Mouse (Mus musculus): ENCODE results near the gene Zfp275. TPM values are rescaled to one million over a fixed set of nuclear protein-coding genes. Genes with fewer than 3 reads are reported as not detected.
"Not testable (repeated sequence)": the region's sequence is repeated elsewhere in the genome, so short reads cannot be mapped to it uniquely, and the experiment has no call there.

Zfp275 gene
- polyA plus RNA-seq, 1 experiment from 2014 or later, result 8.4 TPM

- no peaks in the 10 kb centered on the region for H3K4me1 ChIP-seq (replicated peaks; ENCODE audit: control insufficient read depth, insufficient read depth, low read length)
- H3K4me2 ChIP-seq, result no peak overlapping the region
- no peak overlapping the region for H3K9ac ChIP-seq (ENCODE audit: low read depth, low read length)
- H3K4me3 ChIP-seq (ENCODE audit: low read depth, low read length), result no peak overlapping the region
- H3K27me3 ChIP-seq (replicated peaks; ENCODE audit: control insufficient read depth, insufficient read depth, low read length), result no peaks in the 10 kb centered on the region
- ATAC-seq (replicated peaks; ENCODE audit: low FRiP score), result no peak
- WGBS, result 86% methylated on average over 4 of the region's 4 CpGs
- no peak overlapping the region for H3K27ac ChIP-seq (ENCODE audit: low read depth, low read length)
- no peaks in the 10 kb centered on the region for H3K36me3 ChIP-seq (ENCODE audit: control insufficient read depth, insufficient read depth, low read length)
- no peaks in the 10 kb centered on the region for H3K9me3 ChIP-seq (ENCODE audit: control insufficient read depth, low read length)
- DNase-seq (ENCODE audit: low spot score), result no peak
Observed at GRCm38 (mm10) chrX:73391481-73391880, 49.1 kb downstream of the Zfp275 start.

GRCm38 (mm10) chrX:73396446-73396845 lies 54.0 kb downstream of the Zfp275 start:
- Histone ChIP-seq H3K27me3 (replicated peaks; ENCODE audit: control insufficient read depth, insufficient read depth, low read length) (no peaks in the 10 kb centered on the region), H3K4me3 (ENCODE audit: low read depth, low read length) (no peak overlapping the region), H3K36me3 (ENCODE audit: control insufficient read depth, insufficient read depth, low read length) (no peaks in the 10 kb centered on the region), H3K9ac (ENCODE audit: low read depth, low read length) (no peak overlapping the region), H3K9me3 (ENCODE audit: control insufficient read depth, low read length) (no peaks in the 10 kb centered on the region), H3K27ac (ENCODE audit: low read depth, low read length) (no peak overlapping the region), H3K4me2 (no peak overlapping the region), H3K4me1 (replicated peaks; ENCODE audit: control insufficient read depth, insufficient read depth, low read length) (no peaks in the 10 kb centered on the region)
- WGBS, result 78% methylated on average over 1 of the region's 1 CpGs
- ATAC-seq (replicated peaks; ENCODE audit: low FRiP score), result no peak
- DNase-seq (ENCODE audit: low spot score), result no peak

- not testable (repeated sequence) for DNase-seq (ENCODE audit: low spot score); H3K4me2 ChIP-seq; ATAC-seq (replicated peaks; ENCODE audit: low FRiP score); H3K36me3 ChIP-seq (ENCODE audit: control insufficient read depth, insufficient read depth, low read length); H3K4me3 ChIP-seq (ENCODE audit: low read depth, low read length); H3K27ac ChIP-seq (ENCODE audit: low read depth, low read length); H3K4me1 ChIP-seq (replicated peaks; ENCODE audit: control insufficient read depth, insufficient read depth, low read length); H3K9me3 ChIP-seq (ENCODE audit: control insufficient read depth, low read length); H3K9ac ChIP-seq (ENCODE audit: low read depth, low read length); H3K27me3 ChIP-seq (replicated peaks; ENCODE audit: control insufficient read depth, insufficient read depth, low read length)
- WGBS, result 61% methylated on average over 2 of the region's 2 CpGs
Observed at GRCm38 (mm10) chrX:73398636-73399035, 56.2 kb downstream of the Zfp275 start, which contains the start of gene Gm18336. Gene Gm18336, minus strand, starts transcription at chrX:73398736.

- H3K27me3 ChIP-seq (replicated peaks; ENCODE audit: control insufficient read depth, insufficient read depth, low read length), result no peaks in the 10 kb centered on the region
- no peaks in the 10 kb centered on the region for H3K9me3 ChIP-seq (ENCODE audit: control insufficient read depth, low read length)
- H3K36me3 ChIP-seq (ENCODE audit: control insufficient read depth, insufficient read depth, low read length), result no peaks in the 10 kb centered on the region
- no peak overlapping the region for H3K27ac ChIP-seq (ENCODE audit: low read depth, low read length)
- no peak overlapping the region for H3K4me2 ChIP-seq
- WGBS, result 78% methylated on average over 20 of the region's 20 CpGs
- no peaks in the 10 kb centered on the region for H3K4me1 ChIP-seq (replicated peaks; ENCODE audit: control insufficient read depth, insufficient read depth, low read length)
- no peak for DNase-seq (ENCODE audit: low spot score)
- ATAC-seq (replicated peaks; ENCODE audit: low FRiP score), result no peak
- no peak overlapping the region for H3K4me3 ChIP-seq (ENCODE audit: low read depth, low read length)
- H3K9ac ChIP-seq (ENCODE audit: low read depth, low read length), result no peak overlapping the region
Observed at GRCm38 (mm10) chrX:73400951-73401350, 58.5 kb downstream of the Zfp275 start.

GRCm38 (mm10) chrX:73401616-73402015 lies 59.2 kb downstream of the Zfp275 start:
- no peaks in the 10 kb centered on the region for H3K27me3 ChIP-seq (replicated peaks; ENCODE audit: control insufficient read depth, insufficient read depth, low read length)
- no peak overlapping the region for H3K9ac ChIP-seq (ENCODE audit: low read depth, low read length)
- H3K36me3 ChIP-seq (ENCODE audit: control insufficient read depth, insufficient read depth, low read length), result no peaks in the 10 kb centered on the region
- H3K4me3 ChIP-seq (ENCODE audit: low read depth, low read length), result no peak overlapping the region
- H3K4me2 ChIP-seq, result no peak overlapping the region
- ATAC-seq (replicated peaks; ENCODE audit: low FRiP score) (no peak), DNase-seq (ENCODE audit: low spot score) (no peak)
- 91% methylated on average over 12 of the region's 12 CpGs for WGBS
- H3K27ac ChIP-seq (ENCODE audit: low read depth, low read length), result no peak overlapping the region
- no peaks in the 10 kb centered on the region for H3K9me3 ChIP-seq (ENCODE audit: control insufficient read depth, low read length)
- no peaks in the 10 kb centered on the region for H3K4me1 ChIP-seq (replicated peaks; ENCODE audit: control insufficient read depth, insufficient read depth, low read length)

Other genes starting within 250 kb of the Zfp275 start
- gene Xlr3a, start 245.5 kb upstream of the Zfp275 start, polyA plus RNA-seq (2014; fragmentation: Nextera tagmentation; extraction: Ambion mirVana), result 4.3 and 4.5 TPM in 2 replicates
- 0.13 TPM in 1 of 2 replicates, not detected in the other for gene Gm14685, start 225.6 kb upstream of the Zfp275 start, polyA plus RNA-seq (2014; fragmentation: Nextera tagmentation; extraction: Ambion mirVana)
- gene Xlr5b, start 193.8 kb upstream of the Zfp275 start, polyA plus RNA-seq (2014; fragmentation: Nextera tagmentation; extraction: Ambion mirVana), result not detected in 2 replicates
- not detected in 2 replicates for gene DXBay18, start 193.2 kb upstream of the Zfp275 start, polyA plus RNA-seq (2014; fragmentation: Nextera tagmentation; extraction: Ambion mirVana)
- not detected in 2 replicates for gene Spin2d, start 165.6 kb upstream of the Zfp275 start, polyA plus RNA-seq (2014; fragmentation: Nextera tagmentation; extraction: Ambion mirVana)
- gene Xlr3b, start 150.4 kb upstream of the Zfp275 start, polyA plus RNA-seq (2014; fragmentation: Nextera tagmentation; extraction: Ambion mirVana), result 5.2 and 8.1 TPM in 2 replicates
- 3.3 and 3.8 TPM in 2 replicates for gene Xlr4b, start 128.3 kb upstream of the Zfp275 start, polyA plus RNA-seq (2014; fragmentation: Nextera tagmentation; extraction: Ambion mirVana)
- 6.2 and 6.5 TPM in 2 replicates for gene F8a, start 114.3 kb upstream of the Zfp275 start, polyA plus RNA-seq (2014; fragmentation: Nextera tagmentation; extraction: Ambion mirVana)
- gene Xlr4c, start 99.5 kb upstream of the Zfp275 start, polyA plus RNA-seq (2014; fragmentation: Nextera tagmentation; extraction: Ambion mirVana), result 0.53 and 1.2 TPM in 2 replicates
- gene Xlr3c, start 77.2 kb upstream of the Zfp275 start, polyA plus RNA-seq (2014; fragmentation: Nextera tagmentation; extraction: Ambion mirVana), result not detected in 2 replicates
- not detected in 2 replicates for gene Xlr5a, start 49.6 kb upstream of the Zfp275 start, polyA plus RNA-seq (2014; fragmentation: Nextera tagmentation; extraction: Ambion mirVana)
- not detected in 2 replicates for gene Xlr5c, start 49.6 kb upstream of the Zfp275 start, polyA plus RNA-seq (2014; fragmentation: Nextera tagmentation; extraction: Ambion mirVana)
- gene Gm45015, start 5.8 kb upstream of the Zfp275 start, polyA plus RNA-seq (2014; fragmentation: Nextera tagmentation; extraction: Ambion mirVana), result not detected in 2 replicates
- not detected in 2 replicates for gene Gm18336, start 56.1 kb downstream of the Zfp275 start, polyA plus RNA-seq (2014; fragmentation: Nextera tagmentation; extraction: Ambion mirVana)
- 0.06 TPM in 1 of 2 replicates, not detected in the other for gene Zfp92, start 68.5 kb downstream of the Zfp275 start, polyA plus RNA-seq (2014; fragmentation: Nextera tagmentation; extraction: Ambion mirVana)
- gene Trex2, start 92.7 kb downstream of the Zfp275 start, polyA plus RNA-seq (2014; fragmentation: Nextera tagmentation; extraction: Ambion mirVana), result not detected in 2 replicates
- gene Haus7, start 116.4 kb downstream of the Zfp275 start, polyA plus RNA-seq (2014; fragmentation: Nextera tagmentation; extraction: Ambion mirVana), result 66.2 and 67.8 TPM in 2 replicates
- gene Bgn, start 141.0 kb downstream of the Zfp275 start, polyA plus RNA-seq (2014; fragmentation: Nextera tagmentation; extraction: Ambion mirVana), result 21.5 and 22.9 TPM in 2 replicates
- gene Atp2b3, start 160.5 kb downstream of the Zfp275 start, polyA plus RNA-seq (2014; fragmentation: Nextera tagmentation; extraction: Ambion mirVana), result 0.09 and 0.10 TPM in 2 replicates